Mouse (Mus musculus) liver, embryonic 16.5 days (tissue): ENCODE measurements around the gene Gm973. TPM values are rescaled to one million over a fixed set of nuclear protein-coding genes. Genes with fewer than 3 reads are reported as not detected.
"Not testable (repeated sequence)": the region's sequence is repeated elsewhere in the genome, so short reads cannot be mapped to it uniquely, and the experiment has no call there.

Experiments used
- ATAC-seq: fragments of 200-750 bp; cut with Nextera tagmentation; 2 replicates; pipeline ENCODE4 v1.8.0; 2017; ENCODE audit warnings: low read depth, mild to moderate bottlenecking, moderate number of reproducible peaks, moderate library complexity
- H3K27ac ChIP-seq: fragments of 300-500 bp; sonication (generic); 2 replicates; pipeline ENCODE4 v1.5.1; 2014; ENCODE audit warnings: mild to moderate bottlenecking, low read length
- H3K27me3 ChIP-seq: fragments of 300-500 bp; sonication (generic); 2 replicates; pipeline ENCODE4 v1.6.1; 2014; ENCODE audit warnings: low read depth, low read length, mixed read lengths; ENCODE audit not compliant: control insufficient read depth, insufficient read depth
- H3K36me3 ChIP-seq: fragments of 300-500 bp; sonication (generic); 2 replicates; pipeline ENCODE4 v1.6.1; 2014; ENCODE audit warnings: mild to moderate bottlenecking; ENCODE audit not compliant: control insufficient read depth, insufficient read depth
- H3K4me1 ChIP-seq: fragments of 300-500 bp; sonication (generic); 2 replicates; pipeline ENCODE4 v1.6.1; 2014; ENCODE audit warnings: low read depth, low read length, mixed read lengths; ENCODE audit not compliant: control insufficient read depth
- H3K4me2 ChIP-seq: fragments of 300-500 bp; sonication (generic); 2 replicates; pipeline ENCODE4 v1.6.1; 2014; ENCODE audit warnings: low read depth, low read length, mixed read lengths
- H3K4me3 ChIP-seq: fragments of 300-500 bp; sonication (generic); 2 replicates; pipeline ENCODE4 v1.5.1; 2014; ENCODE audit warnings: low read depth, mild to moderate bottlenecking, low read length
- H3K9ac ChIP-seq: fragments of 300-500 bp; sonication (generic); 2 replicates; pipeline ENCODE4 v1.6.1; 2014; ENCODE audit warnings: low read depth, low read length
- H3K9me3 ChIP-seq: fragments of 300-500 bp; sonication (generic); replicated peaks from 2 replicates; pipeline ENCODE4 v1.6.1; 2016; ENCODE audit warnings: low read length; ENCODE audit not compliant: control insufficient read depth
- WGBS: fragments of 180-500 bp; shearing (Covaris S2); extraction: QIAGEN DNeasy Blood & Tissue Kit; methylation state at CpG from one replicate; pipeline ENCODE4 v1.1.7; 2014; ENCODE audit not compliant: insufficient replicate concordance; 5-methylcytosine and 5-hydroxymethylcytosine counted together
- polyA plus RNA-seq: library from polyadenylated mRNA; unstranded; fragments of >200 nt; fragmentation: Nextera tagmentation; extraction: Ambion mirVana; gene quantifications from 2 replicates; pipeline ENCODE4 v1.2.1, GENCODE M21; 2015

The Gm973 gene
- polyA plus RNA-seq, 1 experiment from 2014 or later, result not detected

DNA sequence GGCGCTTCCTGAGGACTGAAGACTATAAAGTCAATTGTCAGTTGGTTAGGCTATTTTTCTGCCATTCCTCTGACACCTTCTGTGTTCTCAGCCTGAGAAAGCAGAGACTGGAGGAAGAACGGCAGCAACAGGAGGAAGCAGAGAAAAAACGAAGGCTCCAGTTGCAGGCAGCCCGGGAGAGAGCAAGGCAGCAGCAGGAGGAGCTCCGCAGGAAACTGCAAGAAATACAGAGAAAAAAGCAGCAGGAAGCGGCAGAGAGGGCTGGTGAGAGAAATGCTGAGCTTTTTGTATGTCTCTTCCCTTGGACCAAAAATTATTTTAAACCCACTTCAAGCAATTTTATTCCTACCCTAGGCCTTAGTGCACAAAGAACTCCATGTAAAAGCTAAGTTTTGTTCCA, 117.0 kb downstream of the Gm973 start:
- Histone ChIP-seq H3K9ac (no peak overlapping the region), H3K4me2 (no peak overlapping the region), H3K36me3 (no peaks in the 10 kb centered on the region), H3K9me3 (no peaks in the 10 kb centered on the region), H3K27me3 (no peaks in the 10 kb centered on the region), H3K27ac (no peak overlapping the region), H3K4me1 (peaks cover 5% of the 10 kb centered on the region; the same call in 1 of the 2 replicates), H3K4me3 (no peak overlapping the region)
- 28% methylated on average over 6 of the region's 6 CpGs for WGBS
- ATAC-seq, result no peak

DNA sequence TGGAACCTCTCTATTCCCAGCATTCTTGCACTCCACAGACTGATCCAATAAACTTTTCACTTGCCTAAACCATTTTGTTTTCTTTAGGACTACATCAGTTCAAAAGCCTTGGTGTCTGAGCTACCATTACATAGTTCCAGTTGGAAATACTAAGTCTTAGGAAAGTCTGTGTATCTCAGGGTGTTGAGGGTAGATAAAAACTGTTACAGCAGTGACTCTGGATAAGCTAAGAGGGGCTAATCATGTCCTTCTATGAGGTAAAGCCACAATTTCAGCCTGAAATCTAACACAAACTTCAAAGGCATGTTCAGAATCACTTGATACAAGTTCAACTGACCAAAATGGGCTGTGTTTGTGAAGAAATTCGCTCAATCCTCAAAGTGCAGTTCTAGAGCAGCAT, 120.3 kb downstream of the Gm973 start:
- WGBS, result 34% methylated on average over 1 of the region's 1 CpGs
- Histone ChIP-seq H3K36me3 (no peaks in the 10 kb centered on the region), H3K4me3 (no peak overlapping the region), H3K27ac (no peak overlapping the region), H3K9me3 (no peaks in the 10 kb centered on the region), H3K4me1 (peaks cover 5% of the 10 kb centered on the region; the same call in 1 of the 2 replicates), H3K9ac (no peak overlapping the region), H3K27me3 (no peaks in the 10 kb centered on the region), H3K4me2 (no peak overlapping the region)
- ATAC-seq, result 0 out of 2 replicates have a peak, but pooled peaks have one; percentile 50

DNA sequence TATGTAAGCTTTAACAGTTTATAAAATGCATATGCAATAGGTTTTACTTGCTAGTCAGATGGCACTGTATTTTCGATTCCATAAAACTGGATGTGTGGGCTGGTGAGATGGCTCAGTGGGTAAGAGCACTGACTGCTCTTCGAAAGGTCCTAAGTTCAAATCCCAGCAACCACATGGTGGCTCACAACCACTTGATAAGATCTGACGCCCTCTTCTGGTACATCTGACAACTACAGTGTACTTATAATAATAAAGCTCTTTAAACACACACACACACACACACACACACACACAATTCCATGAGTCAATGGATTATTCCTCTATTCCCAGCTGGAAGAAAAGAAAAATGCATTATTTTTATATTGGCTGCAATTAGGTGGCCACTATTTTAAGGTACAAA, 122.3 kb downstream of the Gm973 start:
- Histone ChIP-seq H3K27me3 (no peaks in the 10 kb centered on the region), H3K4me3 (no peak overlapping the region), H3K4me2 (no peak overlapping the region), H3K27ac (no peak overlapping the region), H3K4me1 (no peaks in the 10 kb centered on the region; the same call in 1 of the 2 replicates), H3K9me3 (no peaks in the 10 kb centered on the region), H3K9ac (no peak overlapping the region), H3K36me3 (peaks cover 3% of the 10 kb centered on the region)
- 74% methylated on average over 3 of the region's 3 CpGs for WGBS
- no peak for ATAC-seq

DNA sequence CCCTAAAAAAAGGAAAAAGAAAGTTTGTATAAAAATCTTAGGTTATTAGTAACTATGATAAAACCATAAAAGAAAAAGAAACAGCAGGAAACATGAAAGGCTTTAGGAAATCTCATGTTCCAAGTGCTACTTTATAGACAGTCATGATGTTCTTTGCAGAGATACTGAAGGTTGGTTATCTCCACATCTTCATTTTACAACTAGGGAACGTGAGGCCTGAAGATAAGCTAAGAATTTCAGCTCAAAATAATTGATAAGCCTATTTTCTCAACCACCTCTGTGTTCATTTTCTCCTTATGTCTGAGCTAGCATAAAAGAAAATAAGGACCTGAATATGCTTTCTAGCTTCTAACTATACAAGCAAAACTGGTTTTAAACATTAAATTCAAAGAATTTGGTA, 126.4 kb downstream of the Gm973 start:
- no peaks in the 10 kb centered on the region for H3K9me3 ChIP-seq
- no peak overlapping the region for H3K4me2 ChIP-seq
- H3K27ac ChIP-seq, result no peak overlapping the region
- 29% methylated on average over 1 of the region's 1 CpGs for WGBS
- ATAC-seq, result no peak
- H3K4me3 ChIP-seq, result no peak overlapping the region
- no peaks in the 10 kb centered on the region for H3K4me1 ChIP-seq
- H3K27me3 ChIP-seq, result no peaks in the 10 kb centered on the region
- H3K9ac ChIP-seq, result no peak overlapping the region
- H3K36me3 ChIP-seq, result peaks cover 5% of the 10 kb centered on the region

DNA sequence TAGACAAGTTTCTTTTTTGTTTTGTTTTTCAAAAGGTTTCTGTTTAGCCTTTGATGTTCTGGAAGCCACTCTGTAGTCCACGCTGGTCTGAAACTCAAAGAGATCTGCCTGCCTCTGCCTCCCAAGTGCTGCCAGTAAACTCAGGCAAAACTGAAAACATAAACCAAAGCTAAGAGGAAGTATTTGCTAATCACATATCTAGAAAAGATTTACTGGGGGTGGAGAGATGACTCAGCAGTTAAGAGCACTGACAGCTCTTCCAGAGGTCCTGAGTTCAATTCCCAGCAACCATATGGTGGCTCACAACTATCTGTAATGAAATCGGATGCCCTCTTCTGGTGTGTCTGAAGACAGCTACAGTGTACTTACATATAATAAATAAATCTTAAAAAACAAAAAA, 130.4 kb downstream of the Gm973 start:
- not testable (repeated sequence) for H3K9me3 ChIP-seq, H3K4me2 ChIP-seq, H3K4me3 ChIP-seq, H3K27me3 ChIP-seq, H3K27ac ChIP-seq, H3K9ac ChIP-seq, H3K36me3 ChIP-seq, ATAC-seq, H3K4me1 ChIP-seq
- WGBS, result 82% methylated on average over 2 of the region's 2 CpGs

DNA sequence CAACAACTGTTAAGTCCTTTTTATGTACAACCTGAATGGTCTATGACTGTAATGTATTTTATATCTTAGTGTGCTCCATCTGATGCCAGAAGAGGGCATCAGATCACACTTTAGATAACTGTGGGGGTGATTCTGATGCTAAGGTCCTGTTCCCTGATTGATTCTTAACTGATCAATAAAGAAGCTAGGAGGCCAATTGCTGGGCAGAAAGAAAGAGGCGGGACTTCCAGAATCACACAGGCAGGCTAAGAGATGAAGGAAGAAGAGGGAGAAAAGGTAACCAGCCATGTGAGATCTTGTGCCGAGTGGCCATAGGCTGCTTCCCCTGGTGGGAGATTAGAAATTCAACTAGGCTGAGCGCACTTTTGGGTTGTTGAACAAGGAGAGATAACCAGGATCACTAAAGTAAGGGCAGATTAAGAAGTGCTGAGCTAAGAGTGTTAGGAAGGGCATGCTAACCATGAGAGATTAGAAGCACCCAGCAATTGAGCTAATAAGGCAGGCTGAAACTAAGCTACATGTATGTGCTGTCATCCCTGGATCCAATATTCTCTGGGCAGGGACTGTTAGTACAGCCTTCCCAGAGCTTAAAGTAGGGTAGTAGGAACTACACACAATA, 135.2 kb downstream of the Gm973 start:
- H3K36me3 ChIP-seq, result peaks cover 4% of the 10 kb centered on the region; the same call in 1 of the 2 replicates
- H3K27ac ChIP-seq, result no peak overlapping the region
- H3K4me2 ChIP-seq, result no peak overlapping the region
- ATAC-seq, result no peak
- WGBS, result 58% methylated on average over 3 of the region's 3 CpGs
- H3K27me3 ChIP-seq, result no peaks in the 10 kb centered on the region
- H3K9me3 ChIP-seq, result no peaks in the 10 kb centered on the region
- H3K4me1 ChIP-seq, result no peaks in the 10 kb centered on the region
- H3K4me3 ChIP-seq, result no peak overlapping the region
- no peak overlapping the region for H3K9ac ChIP-seq

DNA sequence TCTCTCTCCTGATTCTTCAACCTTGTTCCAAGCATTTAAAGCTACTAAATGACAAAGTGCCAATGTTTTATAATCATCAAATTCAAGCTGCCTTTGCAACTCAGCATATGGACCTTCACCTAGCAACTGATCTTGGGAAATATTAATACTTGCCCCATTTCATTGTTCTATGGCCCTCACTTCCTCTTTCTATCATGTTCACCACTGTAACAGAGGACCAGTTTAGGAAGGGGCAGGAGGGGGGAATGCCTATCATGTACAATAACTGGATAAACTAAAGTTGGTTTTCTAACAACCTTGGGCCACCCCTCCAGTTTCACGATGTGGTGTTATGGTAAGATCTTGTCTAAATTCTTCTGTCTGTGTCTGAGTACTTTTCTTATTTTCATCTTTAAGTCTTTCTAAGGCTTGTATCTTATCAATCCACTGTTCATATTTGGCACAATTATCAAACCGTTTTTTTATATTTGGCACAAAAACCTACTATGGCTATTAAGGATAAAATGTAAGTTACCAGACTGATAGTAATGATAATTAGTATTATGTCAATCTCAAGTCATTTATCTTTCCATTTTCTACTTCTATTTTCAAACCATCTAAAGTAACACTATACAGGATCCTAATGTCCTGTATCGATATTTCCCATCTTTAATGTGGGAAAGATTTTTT, 137.3 kb downstream of the Gm973 start:
- H3K36me3 ChIP-seq, result no peaks in the 10 kb centered on the region
- H3K4me1 ChIP-seq, result no peaks in the 10 kb centered on the region
- 81% methylated on average over 3 of the region's 3 CpGs for WGBS
- no peak for ATAC-seq
- no peak overlapping the region for H3K4me3 ChIP-seq
- no peaks in the 10 kb centered on the region for H3K9me3 ChIP-seq
- no peaks in the 10 kb centered on the region for H3K27me3 ChIP-seq
- no peak overlapping the region for H3K27ac ChIP-seq
- no peak overlapping the region for H3K4me2 ChIP-seq
- no peak overlapping the region for H3K9ac ChIP-seq

DNA sequence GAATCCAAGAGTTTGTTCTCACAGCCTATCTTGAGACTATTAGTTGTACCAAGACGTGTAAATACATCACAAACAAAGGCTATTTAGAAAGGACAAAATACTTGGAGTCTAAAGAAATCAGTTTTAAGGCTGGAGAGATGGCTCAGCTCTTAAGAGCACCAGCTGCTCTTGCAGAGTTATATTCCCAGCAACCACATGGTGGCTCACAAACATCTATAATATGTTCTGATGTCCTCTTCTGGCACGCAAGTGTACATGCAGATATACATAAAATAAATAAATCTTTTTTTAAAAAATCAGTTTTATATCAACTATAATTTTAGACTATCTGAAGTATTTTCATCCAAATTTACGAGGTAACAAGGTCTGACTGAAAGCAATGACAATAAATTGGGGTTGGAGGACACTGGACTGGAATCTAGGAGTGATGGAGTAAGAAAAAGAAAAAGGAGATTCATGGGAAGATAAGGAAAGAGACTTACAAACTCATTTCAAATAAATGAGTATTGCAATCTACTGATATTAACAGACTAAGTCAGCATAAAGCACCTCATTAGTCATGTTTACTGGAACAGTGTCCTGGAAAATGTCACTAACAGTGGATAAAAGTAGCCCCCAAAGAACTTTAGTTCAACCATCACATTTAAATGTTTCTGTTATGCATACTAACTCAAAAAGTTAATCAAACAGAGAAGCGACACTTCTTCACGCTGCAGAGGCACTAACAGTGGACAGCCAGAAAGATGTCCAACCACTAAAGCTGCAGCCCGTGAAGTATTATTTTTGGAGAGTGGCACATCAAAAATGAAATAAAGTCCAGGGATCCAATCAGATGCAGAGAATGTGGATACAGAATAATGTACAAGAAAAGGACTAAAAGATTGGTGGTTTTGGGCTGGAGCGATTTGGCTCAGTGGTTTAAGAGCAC, 140.4 kb downstream of the Gm973 start:
- no peak overlapping the region for H3K4me3 ChIP-seq
- ATAC-seq, result no peak
- no peak overlapping the region for H3K4me2 ChIP-seq
- H3K9me3 ChIP-seq, result no peaks in the 10 kb centered on the region
- no peaks in the 10 kb centered on the region for H3K36me3 ChIP-seq
- peaks cover 5% of the 10 kb centered on the region for H3K4me1 ChIP-seq
- WGBS, result 76% methylated on average over 7 of the region's 7 CpGs
- no peaks in the 10 kb centered on the region for H3K27me3 ChIP-seq
- no peak overlapping the region for H3K27ac ChIP-seq
- no peak overlapping the region for H3K9ac ChIP-seq
